Mouse (Mus musculus) kidney, postnatal 0 days (tissue): ENCODE results near the gene Pde6d. TPM values are rescaled to one million over a fixed set of nuclear protein-coding genes. Genes with fewer than 3 reads are reported as not detected.

Experiments
- ATAC-seq: fragments of 200-750 bp; cut with Nextera tagmentation; replicated peaks from 2 replicates; pipeline ENCODE4 v1.8.0; 2017; ENCODE audit warnings: low read depth, moderate number of reproducible peaks, moderate TSS enrichment, moderate library complexity; ENCODE audit not compliant: low FRiP score
- DNase-seq: peaks from one replicate; pipeline ENCODE4 v3.0.0-alpha.2; 2016; ENCODE audit warnings: low spot score
- H3K27ac ChIP-seq: fragments of 300-500 bp; sonication (generic); 2 replicates; pipeline ENCODE4 v1.5.1; 2014; ENCODE audit warnings: mild to moderate bottlenecking
- H3K27me3 ChIP-seq: fragments of 300-500 bp; sonication (generic); 2 replicates; pipeline ENCODE4 v1.6.1; 2014; ENCODE audit warnings: low read length, mixed read lengths; ENCODE audit not compliant: insufficient read depth
- H3K36me3 ChIP-seq: fragments of 300-500 bp; sonication (generic); 2 replicates; pipeline ENCODE4 v1.6.1; 2014; ENCODE audit warnings: low read length, mixed read lengths; ENCODE audit not compliant: insufficient read depth
- H3K4me1 ChIP-seq: fragments of 300-500 bp; sonication (generic); replicated peaks from 2 replicates; pipeline ENCODE4 v1.6.1; 2014; ENCODE audit warnings: antibody characterized with exemption, low read length, mixed read lengths; ENCODE audit not compliant: insufficient read depth
- H3K4me2 ChIP-seq: fragments of 300-500 bp; sonication (generic); 2 replicates; pipeline ENCODE4 v1.6.1; 2014; ENCODE audit warnings: mild to moderate bottlenecking, low read length, moderate library complexity, mixed read lengths
- H3K4me3 ChIP-seq: fragments of 300-500 bp; sonication (generic); replicated peaks from 2 replicates; pipeline ENCODE4 v1.5.1; 2014; ENCODE audit warnings: low read depth, low read length
- H3K9ac ChIP-seq: fragments of 300-500 bp; sonication (generic); 2 replicates; pipeline ENCODE4 v1.6.1; 2014; ENCODE audit warnings: low read depth, low read length
- H3K9me3 ChIP-seq: fragments of 300-500 bp; sonication (generic); replicated peaks from 2 replicates; pipeline ENCODE4 v1.6.1; 2016; ENCODE audit warnings: low read length, inconsistent platforms, mixed read lengths
- CTCF ChIP-seq: IDR thresholded peaks from 2 replicates; pipeline ENCODE4 v1.5.1; 2016; ENCODE audit warnings: antibody characterized with exemption, low read depth, mild to moderate bottlenecking, moderate library complexity
- WGBS: fragments of 180-500 bp; shearing (Covaris S2); extraction: QIAGEN DNeasy Blood & Tissue Kit; methylation state at CpG from one replicate; pipeline ENCODE4 v1.1.7; 2014; 5-methylcytosine and 5-hydroxymethylcytosine counted together
- polyA plus RNA-seq: library from polyadenylated mRNA; unstranded; fragments of >200 nt; fragmentation: Nextera tagmentation; extraction: Ambion mirVana; gene quantifications from 2 replicates; pipeline ENCODE4 v1.2.1, GENCODE M21; 2015

Pde6d gene
- polyA plus RNA-seq, 1 experiment from 2014 or later: 63.7 TPM

- TF ChIP-seq CTCF: peak; percentile 88
- no peak overlapping the region for H3K9ac ChIP-seq
- no peaks in the 10 kb centered on the region for H3K36me3 ChIP-seq
- ATAC-seq: no peak
- peaks cover 5% of the 10 kb centered on the region; the same call in 1 of the 2 replicates for H3K4me1 ChIP-seq
- 60% methylated on average over 10 of the region's 10 CpGs for WGBS
- H3K27me3 ChIP-seq: no peaks in the 10 kb centered on the region
- no peak overlapping the region for H3K4me2 ChIP-seq
- peak; percentile 88 for DNase-seq
- H3K27ac ChIP-seq: no peak overlapping the region
- H3K9me3 ChIP-seq: no peaks in the 10 kb centered on the region
- no peak overlapping the region for H3K4me3 ChIP-seq
Observed at GRCm38 (mm10) chr1:86618454-86619125, 36.2 kb upstream of the Pde6d start.

DNA sequence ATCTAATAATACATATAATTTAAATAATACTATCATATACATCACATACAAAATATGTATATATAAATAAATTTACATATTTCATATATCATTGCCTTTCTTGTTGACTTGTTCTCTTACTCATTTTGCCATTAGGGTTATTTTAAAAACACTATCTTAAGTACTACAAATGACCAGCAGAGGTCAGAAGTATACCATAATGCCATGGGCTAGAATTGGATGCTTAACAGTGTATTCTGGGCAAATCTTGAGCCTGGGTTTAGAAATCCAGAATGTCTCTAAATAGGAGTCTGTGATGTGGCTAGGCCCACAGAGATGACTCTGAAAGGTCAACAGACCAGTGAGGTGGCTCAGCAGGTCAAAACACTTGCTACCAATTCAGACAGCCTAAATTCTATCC is 31.8 kb upstream of the Pde6d start:
- no peaks in the 10 kb centered on the region for H3K4me1 ChIP-seq
- H3K9ac ChIP-seq: no peak overlapping the region
- H3K9me3 ChIP-seq: no peaks in the 10 kb centered on the region
- H3K27ac ChIP-seq: no peak overlapping the region
- no peak overlapping the region for H3K4me3 ChIP-seq
- DNase-seq (peak; percentile 72), ATAC-seq (no peak)
- peak; percentile 72 for TF ChIP-seq CTCF
- H3K36me3 ChIP-seq: no peaks in the 10 kb centered on the region
- no peak overlapping the region for H3K4me2 ChIP-seq
- H3K27me3 ChIP-seq: no peaks in the 10 kb centered on the region

DNA sequence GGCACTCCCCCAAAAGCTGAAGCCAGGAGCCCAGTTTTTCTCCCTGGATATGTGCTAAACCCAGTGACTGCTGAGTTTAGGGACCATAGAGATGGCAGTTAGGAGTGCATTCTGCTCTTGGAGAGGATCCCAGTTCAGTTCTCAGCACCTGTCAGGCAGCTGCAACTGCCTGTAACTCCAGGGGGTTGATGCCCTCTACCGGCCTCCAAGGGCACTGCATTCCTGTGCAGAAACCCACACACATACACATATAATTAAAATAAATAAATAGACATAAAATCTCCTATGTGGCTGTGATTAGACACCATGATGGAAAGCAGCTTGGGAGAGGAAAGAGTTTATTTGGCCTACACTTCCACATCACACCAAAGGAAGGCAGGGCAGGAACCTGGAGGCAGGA is 29.7 kb upstream of the Pde6d start:
- TF ChIP-seq CTCF: no peak
- H3K9me3 ChIP-seq: no peaks in the 10 kb centered on the region
- no peak overlapping the region for H3K4me2 ChIP-seq
- H3K9ac ChIP-seq: no peak overlapping the region
- WGBS: 74% methylated on average over 1 of the region's 1 CpGs
- no peak for ATAC-seq
- no peak for DNase-seq
- no peak overlapping the region for H3K4me3 ChIP-seq
- no peaks in the 10 kb centered on the region for H3K27me3 ChIP-seq
- peaks cover 7% of the 10 kb centered on the region for H3K36me3 ChIP-seq
- H3K4me1 ChIP-seq: no peaks in the 10 kb centered on the region
- H3K27ac ChIP-seq: no peak overlapping the region

- no peak for TF ChIP-seq CTCF
- WGBS: 72% methylated on average over 1 of the region's 1 CpGs
- ATAC-seq (no peak), DNase-seq (no peak)
- Histone ChIP-seq H3K36me3 (peaks cover 10% of the 10 kb centered on the region), H3K4me1 (no peaks in the 10 kb centered on the region), H3K4me2 (no peak overlapping the region), H3K4me3 (no peak overlapping the region), H3K27me3 (no peaks in the 10 kb centered on the region), H3K9ac (no peak overlapping the region), H3K27ac (no peak overlapping the region), H3K9me3 (no peaks in the 10 kb centered on the region)
Observed at GRCm38 (mm10) chr1:86610954-86611353, 28.5 kb upstream of the Pde6d start.

DNA sequence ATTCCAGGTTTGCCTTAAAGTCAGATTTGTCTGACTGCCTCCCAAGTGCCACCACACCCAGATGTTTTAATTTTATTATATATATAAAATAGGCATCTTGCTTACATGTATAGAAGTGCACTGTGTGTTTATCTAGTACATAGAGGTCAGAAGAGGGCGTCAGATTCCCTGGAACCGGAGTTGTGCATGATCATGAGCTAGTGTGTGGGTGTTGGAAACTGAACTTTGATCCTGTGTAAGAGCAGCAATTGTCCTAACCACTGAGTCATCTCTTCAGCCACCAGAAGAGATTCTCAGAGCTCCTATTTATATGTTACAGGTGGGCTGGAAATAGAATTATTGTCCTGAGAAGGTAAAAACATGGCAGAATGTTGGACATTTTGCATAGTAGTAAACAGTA is 17.7 kb upstream of the Pde6d start:
- Histone ChIP-seq H3K4me3 (no peak overlapping the region), H3K27me3 (no peaks in the 10 kb centered on the region), H3K4me1 (no peaks in the 10 kb centered on the region), H3K4me2 (no peak overlapping the region), H3K36me3 (peaks cover 42% of the 10 kb centered on the region), H3K27ac (no peak overlapping the region), H3K9ac (no peak overlapping the region), H3K9me3 (no peaks in the 10 kb centered on the region)
- no peak for TF ChIP-seq CTCF
- ATAC-seq: no peak
- WGBS: 81% methylated on average over 2 of the region's 2 CpGs
- DNase-seq: no peak

DNA sequence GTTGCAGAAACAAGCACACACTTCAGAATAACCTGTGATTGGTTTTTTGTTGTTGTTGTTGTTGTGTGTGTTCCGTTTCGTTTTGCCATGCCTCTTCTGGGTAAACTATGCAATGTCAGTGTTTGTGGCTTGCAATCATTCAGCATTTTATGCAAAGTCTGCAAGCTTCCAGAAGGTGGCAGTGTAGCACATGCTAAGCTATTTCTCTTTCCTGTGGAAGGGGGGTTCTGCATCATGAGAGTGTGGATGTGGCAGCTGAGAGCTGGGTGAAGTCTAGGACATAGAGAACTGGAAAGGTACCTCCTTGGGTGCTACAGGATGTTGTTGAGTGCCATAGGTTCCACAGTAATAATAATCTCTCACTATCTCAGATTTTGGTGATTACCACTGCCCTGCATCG is 16.1 kb upstream of the Pde6d start:
- DNase-seq (peak; percentile 60), ATAC-seq (no peak)
- Histone ChIP-seq H3K4me2 (no peak overlapping the region), H3K9me3 (no peaks in the 10 kb centered on the region), H3K36me3 (peaks cover 40% of the 10 kb centered on the region), H3K27me3 (no peaks in the 10 kb centered on the region), H3K4me1 (no peaks in the 10 kb centered on the region), H3K4me3 (no peak overlapping the region), H3K9ac (no peak overlapping the region), H3K27ac (no peak overlapping the region)
- TF ChIP-seq CTCF: peak; percentile 69
- WGBS: 74% methylated on average over 3 of the region's 3 CpGs

GRCm38 (mm10) chr1:86596512-86596911 is 14.1 kb upstream of the Pde6d start:
- DNase-seq (no peak), ATAC-seq (no peak)
- H3K9ac ChIP-seq: no peak overlapping the region
- H3K4me1 ChIP-seq: no peaks in the 10 kb centered on the region
- no peak overlapping the region for H3K4me3 ChIP-seq
- peaks cover 42% of the 10 kb centered on the region for H3K36me3 ChIP-seq
- no peaks in the 10 kb centered on the region for H3K27me3 ChIP-seq
- WGBS: 95% methylated on average over 6 of the region's 6 CpGs
- no peaks in the 10 kb centered on the region for H3K9me3 ChIP-seq
- TF ChIP-seq CTCF: no peak
- H3K27ac ChIP-seq: no peak overlapping the region
- H3K4me2 ChIP-seq: no peak overlapping the region
